Mouse (Mus musculus) kidney, adult 8-10 months (tissue): ENCODE measurements at regions not wholly inside any gene's neighbourhood (a gene's known extent, or its start where the extent isn't known, plus 50 kb on each side); places are given as distances from the start of the nearest gene placed in this dataset.

Source experiments
- DNase-seq, 2 experiments: peaks; one replicate each; pipeline ENCODE4 v3.0.0; 2022

DNA sequence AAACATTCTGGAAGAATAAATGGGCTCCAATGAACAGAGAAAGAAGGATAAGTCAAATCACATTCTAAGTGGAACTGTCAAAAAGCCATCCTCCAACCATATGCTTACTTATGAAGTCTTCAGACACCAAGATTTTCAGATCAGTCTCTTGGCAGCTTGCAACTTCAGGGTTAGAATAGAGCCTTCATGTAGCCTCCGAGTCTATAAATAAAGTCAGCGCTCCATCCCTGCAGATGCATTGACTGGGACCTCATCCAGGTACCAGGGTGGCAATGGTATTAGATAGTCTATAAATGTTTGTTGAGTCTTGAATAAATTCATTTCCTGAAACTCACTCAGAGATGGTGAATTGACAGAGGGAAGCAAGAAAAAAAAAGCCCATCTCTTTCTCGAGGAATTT is 107.2 kb upstream of the Eepd1 start:
- no peak for DNase-seq

- no peak for DNase-seq
Observed at GRCm38 (mm10) chr9:25376209-25376608, 105.1 kb upstream of the Eepd1 start.

DNA sequence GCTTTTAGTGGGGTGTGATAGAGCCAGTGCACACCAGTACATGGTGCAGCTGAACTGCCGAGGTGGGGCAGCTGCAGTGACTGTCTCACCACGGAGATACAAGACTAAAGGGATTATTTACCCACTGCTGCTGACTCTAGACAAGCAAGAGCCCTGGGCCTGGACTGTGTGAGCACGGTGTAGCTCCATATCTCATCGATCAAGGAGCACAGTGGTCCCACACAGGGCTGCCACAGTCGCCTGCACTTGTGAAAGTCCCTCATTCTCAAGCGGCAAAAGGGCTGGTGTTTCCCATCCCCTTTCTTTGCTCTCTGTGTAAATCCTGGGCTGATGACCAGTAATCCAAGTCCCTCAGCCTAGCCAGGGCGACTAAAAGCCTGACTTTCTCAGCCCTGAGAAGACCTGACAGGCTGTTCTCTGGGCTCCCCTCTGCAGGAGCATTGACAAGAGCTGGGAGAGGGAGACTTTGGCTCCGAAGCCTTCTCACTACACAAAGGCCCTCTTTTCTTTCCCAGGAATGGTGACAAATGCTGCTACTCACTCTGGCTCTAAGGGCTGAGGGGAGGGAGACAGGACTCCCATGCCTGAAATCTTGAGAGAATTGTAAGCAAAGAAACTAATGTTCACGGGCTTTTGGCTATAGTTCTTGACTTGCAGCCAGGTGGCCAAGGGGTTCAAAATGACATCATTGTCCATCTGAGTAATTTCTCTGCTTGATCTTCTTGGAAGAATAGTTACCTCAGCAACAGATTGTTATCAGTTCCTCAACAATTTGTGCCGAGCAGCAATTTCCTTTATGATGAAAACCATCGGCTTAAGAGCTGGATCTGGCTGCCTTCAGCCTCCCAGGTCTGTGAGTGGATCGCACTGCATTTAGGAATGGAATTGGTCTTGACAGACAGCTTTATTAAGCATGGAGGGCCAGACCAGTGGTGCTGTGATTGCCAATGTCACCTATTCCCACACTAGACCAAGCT is 103.3 kb upstream of the Eepd1 start:
- DNase-seq: no peak

DNA sequence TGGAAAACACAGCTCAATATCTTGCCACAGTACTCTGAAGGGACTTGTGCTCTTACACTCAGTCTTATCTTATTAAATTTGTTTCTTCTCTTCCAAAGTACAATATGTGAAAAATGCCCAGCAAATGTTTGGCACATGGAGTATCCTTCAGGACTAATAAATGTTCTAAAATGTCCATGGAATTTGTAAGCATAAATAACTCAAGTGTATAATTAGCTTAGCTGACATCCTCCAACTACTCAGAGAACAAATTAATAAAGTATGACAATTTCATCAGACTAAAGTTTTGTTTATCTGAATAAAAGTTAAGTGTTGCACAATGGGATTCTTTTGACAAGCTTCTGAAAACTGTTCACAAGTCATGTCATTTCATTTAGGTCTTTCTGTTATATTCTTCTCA is 96.0 kb upstream of the Eepd1 start:
- no peak for DNase-seq

DNA sequence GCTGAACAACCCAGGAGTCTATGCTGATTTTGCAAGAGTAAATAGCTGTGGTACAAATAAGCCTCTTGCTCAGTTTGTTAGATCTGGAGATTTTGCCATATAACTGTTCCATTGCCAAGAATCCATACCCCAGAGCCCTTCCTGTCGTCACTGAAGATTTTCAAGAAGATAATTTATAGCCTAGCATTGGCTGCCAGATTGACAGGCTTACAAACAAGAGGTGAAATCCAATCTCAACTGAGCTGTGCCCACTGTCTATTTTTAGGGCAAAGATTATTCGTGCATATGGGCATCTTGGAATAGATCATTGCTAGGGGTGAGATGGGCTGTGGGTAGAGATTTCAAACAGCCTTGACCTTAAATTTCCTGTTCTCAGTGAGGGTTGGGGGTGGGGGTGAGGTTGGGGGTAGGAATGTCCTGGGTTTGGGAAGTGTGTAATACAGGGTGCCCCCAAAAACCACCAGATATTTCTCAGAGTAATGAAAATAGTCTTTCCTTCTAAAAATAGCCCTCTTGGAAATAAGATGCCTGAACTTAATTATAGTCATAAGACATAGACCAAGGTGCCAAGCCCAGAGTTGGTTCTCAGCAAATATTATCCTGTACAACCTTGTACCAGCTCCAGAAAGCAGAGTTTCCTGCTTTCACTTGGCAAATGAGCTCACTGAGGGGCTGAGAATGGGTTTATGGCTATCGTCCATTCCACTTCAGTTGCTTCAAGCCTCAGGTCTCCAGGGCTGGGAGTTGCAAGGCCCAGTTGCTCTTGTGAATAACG is 93.3 kb upstream of the Eepd1 start:
- no peak for DNase-seq

GRCm38 (mm10) chr9:25389351-25389750 is 92.0 kb upstream of the Eepd1 start:
- DNase-seq: no peak

GRCm38 (mm10) chr9:25400647-25401335 is 80.6 kb upstream of the Eepd1 start:
- DNase-seq: peak; percentile 6 to 14

DNA sequence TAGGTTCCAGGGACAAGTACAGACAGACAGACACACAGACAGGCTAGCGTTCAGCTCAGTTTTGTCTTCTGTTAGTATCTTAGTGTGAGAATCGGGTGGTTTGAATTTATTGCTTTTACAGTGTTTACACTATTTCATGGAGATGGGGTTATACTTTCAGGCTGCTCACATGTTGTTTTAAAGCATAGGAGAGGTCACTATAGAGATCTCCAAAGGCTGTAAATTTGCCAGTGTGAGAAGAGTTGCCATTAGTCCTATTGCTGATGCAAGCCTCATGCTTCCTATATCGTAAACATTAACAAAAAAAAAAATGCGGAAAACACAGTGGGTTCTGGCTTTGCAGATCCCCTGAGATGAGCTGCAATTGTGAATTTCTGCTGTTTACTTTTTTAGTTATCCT is 75.5 kb upstream of the Eepd1 start:
- no peak for DNase-seq

- no peak for DNase-seq
Observed at GRCm38 (mm10) chr9:25408518-25408917, 72.8 kb upstream of the Eepd1 start.

DNA sequence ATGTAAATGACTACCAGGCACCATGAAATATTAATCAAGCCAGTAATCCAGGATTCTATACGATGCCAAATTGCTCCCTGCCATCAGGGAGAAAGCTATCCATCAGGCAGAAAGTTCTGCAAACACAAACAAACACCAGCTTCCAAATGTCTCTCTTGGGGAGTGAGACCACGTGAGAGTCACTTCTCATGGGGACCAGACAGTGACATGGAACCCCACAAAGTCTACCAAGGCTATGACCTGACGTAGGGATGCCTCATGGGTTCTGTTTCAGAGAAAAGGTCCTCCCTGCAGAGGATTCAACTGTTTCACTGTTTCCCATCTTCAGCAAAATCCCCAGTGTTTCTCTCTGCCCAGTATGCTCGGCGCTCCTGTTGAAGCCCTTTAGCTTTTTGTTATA is 71.6 kb upstream of the Eepd1 start:
- no peak for DNase-seq

DNA sequence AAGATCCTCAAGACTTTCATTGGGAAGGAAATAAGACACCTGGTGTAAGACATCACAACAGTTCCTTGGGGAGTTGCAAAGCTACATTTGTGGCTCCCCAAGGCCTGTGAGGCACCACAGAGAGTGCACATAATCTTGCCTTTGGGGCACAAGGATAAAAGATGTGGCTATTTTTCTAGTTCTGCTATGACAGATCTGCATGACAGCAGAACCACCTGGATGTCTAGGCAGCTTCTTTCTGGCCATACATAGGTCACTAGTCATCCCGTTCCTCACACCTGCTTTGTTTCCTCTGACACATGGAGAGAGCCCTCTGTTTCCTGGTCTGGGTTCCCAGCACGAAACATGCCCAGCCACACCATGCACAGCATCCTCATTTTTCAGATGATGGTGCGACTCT is 67.5 kb upstream of the Eepd1 start:
- DNase-seq: no peak

DNA sequence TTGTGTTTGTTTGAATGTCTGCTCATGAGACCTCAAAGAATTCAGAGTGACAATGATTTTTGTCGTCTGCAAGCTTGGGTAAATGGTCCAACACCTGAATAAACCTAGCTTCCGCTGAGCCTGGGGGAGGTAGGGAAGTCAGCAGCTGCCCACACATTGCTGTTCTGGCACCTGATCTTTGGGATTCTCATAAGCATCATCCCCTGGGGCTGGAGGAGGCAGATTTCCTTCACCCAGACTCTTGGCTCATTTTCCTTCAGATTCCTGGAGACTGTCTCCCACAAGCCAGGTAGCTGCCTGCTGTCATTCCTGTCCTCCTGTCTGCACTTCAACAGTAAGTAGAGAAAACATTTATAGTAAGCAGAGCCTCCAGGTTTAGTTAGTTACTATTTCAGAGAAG is 67.0 kb upstream of the Eepd1 start:
- DNase-seq: no peak

DNA sequence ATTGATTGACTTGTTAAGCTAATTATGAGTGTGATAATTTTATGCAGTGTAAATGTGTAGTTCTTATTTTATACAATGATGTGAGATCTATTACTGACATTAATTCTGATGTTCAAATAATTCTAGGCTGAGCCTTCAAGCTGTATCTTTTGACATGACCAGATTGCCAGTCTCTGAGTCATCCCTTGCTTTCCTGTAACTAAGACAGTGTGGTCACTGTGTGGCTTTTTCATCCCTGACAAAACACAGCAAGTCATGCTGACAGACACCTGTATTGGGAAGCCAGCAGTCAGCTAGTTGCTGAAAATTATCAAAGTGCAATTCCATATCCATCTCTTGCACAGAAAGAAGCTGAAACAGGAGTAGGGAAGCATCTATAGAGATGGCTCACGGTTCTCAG is 54.4 kb upstream of the Eepd1 start:
- DNase-seq: no peak

- DNase-seq: no peak
Observed at GRCm38 (mm10) chr9:25429450-25430213, 51.7 kb upstream of the Eepd1 start.
